Mouse (Mus musculus) lung, postnatal 10 days (tissue): ENCODE results near the gene Rpp25l.
"Not testable (repeated sequence)": the region's sequence is repeated elsewhere in the genome, so short reads cannot be mapped to it uniquely, and the experiment has no call there.

ENCODE experiments used
- DNase-seq: peaks from one replicate; pipeline ENCODE4 v3.0.0; 2021

Rpp25l gene

DNA sequence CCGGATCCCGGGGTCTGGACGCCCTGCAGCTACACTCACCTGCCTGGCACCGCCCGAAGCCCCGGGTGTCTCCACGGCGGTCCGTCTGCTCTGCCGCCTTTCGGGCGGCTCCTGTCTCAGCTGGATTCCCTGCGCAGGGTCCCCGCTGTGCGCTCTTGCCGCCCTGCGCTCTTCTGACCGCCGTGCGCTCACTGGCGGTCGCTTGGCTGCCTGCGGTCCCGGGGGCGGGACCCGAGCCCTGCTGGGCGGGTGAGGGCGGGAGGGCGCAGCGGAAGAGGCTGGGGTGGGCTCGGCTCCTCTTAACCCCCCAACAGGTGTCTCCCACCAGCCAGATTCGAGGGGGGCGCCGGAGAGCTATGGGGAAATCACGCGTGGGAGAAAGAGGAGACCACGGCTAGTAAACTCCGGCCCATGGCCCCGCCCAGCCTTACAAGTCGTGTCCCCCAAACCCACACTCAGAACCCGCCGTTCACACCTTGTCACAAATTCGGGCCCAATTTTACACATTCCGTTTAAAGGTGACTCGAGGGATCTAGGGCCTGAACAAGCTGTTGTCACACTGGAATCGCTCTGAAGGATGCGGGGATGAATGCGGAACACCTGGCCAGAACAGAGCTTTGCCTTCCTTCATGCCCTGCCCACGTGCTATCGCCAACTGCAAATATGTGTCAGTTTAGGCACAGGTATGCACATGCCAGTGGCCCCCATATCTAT lies 17.9 kb upstream of the Rpp25l start, which contains the start of gene Arid3c:
TSS of gene Arid3c (minus strand) at position 91 of the 714 bp plus-strand sequence.
- DNase-seq, result no peak

DNA sequence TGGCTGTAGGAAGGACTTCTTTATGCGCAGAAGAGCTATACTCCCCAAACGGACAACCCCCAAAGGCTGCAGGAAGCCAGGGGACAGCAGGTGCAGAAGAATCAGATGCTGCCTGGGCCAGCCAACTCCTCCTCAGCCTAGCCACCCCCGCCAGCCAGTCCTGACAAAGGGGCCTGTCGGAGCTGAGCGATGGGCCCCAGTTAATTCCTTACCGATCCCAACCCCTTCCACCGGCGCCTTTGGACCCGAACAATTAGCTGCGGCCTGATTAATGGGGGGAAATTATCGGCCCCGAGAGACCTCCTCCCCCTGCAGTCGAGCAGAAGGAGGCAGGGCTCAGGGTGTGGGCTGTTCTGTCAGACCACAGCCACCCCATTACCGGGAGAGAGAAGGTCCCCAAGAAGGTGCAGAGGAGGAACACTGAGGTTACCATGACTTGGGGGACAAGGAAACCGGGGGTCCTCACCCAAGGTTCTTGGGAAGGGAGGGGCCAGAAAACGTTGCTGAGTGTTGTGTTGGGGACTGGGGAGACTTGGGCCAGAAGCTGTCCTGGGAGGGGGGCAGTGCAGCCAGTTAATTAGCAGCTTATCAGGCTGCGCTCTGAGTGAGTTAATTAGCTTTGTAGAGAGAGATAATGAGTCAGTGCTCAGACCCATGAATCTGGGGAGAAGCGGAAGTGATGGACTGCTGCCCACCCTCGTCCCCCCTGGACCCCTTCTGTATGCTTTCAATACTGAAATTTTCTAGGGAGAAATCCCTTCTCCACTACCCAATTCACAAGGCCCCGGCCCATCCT lies 13.7 kb upstream of the Rpp25l start:
- no peak for DNase-seq

DNA sequence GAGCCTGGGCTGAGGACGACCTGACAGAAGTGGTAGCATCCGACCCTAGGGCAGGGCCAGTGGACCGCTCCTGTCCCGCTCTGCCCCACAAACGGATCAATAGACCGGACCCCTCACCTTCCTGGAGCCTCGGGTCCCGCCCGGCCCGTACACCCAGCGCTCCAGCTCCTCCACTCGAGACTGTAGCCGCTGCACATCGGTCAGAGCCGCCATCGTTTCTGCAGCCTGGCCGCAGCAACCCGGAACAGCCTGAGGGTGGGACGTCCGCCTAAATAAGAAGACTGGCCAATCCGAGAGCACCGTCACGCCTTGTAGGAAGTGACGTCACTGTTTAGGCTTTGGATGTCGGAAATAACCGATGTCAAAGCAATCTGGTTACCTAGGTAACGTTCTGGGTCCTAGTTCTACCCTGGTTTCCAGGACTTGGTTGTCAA lies 9.6 kb upstream of the Rpp25l start, which contains the start of gene Dctn3:
TSS of gene Dctn3 (minus strand) at position 253 of the 434 bp plus-strand sequence.
- DNase-seq, result peak; percentile 95

DNA sequence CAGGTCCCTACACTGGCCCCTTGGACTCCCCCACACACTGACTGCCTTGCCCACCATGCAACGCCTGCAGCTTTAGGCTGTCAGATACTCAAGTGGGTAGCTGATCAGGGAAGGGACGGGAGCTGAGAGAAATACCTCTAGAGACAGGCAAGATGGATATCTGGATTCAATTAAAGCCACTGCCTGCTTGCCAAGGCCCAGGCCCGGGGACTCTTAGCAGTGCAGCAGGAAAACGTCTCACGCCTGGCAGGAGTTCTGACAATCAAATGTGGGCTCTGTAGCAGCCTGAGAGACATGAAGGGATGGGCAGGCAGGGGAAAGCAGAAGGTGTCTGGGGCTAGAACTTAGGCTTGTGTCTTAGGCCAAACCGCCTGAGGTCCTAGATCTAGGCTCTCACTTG lies 3.5 kb upstream of the Rpp25l start:
- no peak for DNase-seq

DNA sequence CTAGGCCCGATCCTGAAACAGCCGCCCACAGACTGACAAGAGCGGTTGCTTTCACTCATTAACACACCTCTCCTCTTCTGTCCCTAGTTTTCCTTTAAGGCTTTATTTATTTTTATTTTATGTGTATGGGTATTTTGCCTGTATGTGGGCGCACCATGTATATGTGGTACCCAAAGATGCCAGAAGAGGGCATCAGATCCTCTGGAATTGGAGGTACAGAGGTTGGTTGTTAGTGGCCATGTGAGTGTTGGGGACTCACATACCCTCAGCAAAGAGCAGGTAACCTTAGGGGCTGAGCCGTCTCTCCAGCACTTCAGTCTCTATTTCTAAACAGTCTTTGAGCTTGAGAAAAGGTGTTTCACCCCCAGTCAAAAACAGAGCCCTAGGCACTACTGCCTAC lies 2.3 kb upstream of the Rpp25l start:
- DNase-seq, result no peak

DNA sequence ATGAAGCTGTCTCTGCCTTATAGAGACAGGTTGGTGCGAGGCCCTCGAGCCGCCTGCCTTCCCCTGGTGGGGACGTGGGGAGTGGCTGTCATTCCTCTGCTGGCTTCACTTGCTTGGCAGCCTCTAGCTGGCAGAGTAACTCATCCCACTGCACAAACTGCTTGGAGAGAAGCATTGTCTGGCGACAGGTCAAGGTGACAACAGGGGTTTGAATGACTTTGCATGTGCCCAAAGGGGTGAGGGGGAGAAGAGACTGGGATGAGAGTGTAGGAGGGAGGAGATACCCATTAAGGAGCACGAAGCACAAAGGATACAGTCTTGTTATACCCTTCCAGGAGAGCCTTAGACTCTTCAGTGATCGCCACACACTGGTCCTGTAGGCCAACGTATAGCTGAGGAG lies 1.7 kb upstream of the Rpp25l start:
- no peak for DNase-seq

DNA sequence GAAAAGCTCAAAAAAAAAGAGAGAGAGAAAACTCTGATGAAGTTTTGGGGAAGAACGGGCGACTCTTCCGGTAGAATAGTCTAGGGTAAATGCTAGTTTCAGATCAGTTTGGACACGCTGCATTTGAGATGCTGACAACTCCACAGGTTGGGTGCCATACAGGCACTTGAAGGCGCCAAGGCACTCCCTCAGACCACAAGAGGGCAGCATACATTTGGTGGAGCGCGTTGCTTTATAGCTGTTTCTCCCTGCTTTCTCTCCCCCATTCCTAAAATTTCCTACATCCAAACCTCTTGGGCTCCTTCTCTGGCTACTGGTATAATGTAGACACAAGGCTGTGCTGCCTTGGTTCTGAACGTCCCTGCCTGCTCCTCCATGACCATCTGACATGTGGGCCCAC lies 942 bp upstream of the Rpp25l start:
- DNase-seq, result peak; percentile 84

DNA sequence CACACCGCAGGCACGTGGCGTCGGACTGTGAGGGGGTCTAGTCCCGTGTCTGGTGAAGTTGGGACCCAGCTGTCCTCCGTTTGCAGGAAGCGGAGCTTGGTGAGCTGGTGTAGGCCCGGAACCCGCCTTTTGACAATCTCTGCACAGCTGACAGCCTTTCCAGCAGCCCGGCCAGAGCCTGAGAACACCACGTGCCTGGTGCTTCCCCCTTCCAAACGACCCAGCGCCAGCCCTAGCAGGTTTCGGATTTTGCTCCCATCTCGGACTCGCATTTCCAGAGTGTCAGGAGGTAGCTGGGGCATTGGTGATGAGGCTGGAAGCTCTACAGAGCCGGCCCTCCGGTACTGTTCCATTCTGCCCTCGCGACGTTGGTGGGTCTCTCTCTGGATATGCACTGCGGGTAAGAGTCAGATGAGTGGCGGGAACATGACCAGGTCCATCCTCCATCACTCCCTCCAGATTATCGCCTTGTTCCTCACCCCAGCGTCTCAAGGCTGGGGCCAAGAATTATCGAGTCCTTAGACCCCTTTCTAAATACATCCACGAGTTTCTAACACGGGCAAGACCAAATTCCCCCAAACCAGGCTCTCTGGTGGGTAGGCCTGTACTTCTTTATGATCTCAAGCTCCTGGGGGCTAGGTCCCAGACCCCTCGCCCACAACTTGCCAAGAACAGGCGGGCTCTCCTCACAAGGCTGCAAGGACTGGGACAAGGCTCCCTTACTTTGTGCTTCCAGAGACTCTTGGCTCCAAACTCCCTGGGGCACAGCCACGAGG lies 725 bp downstream of the Rpp25l start:
- DNase-seq, result no peak

DNA sequence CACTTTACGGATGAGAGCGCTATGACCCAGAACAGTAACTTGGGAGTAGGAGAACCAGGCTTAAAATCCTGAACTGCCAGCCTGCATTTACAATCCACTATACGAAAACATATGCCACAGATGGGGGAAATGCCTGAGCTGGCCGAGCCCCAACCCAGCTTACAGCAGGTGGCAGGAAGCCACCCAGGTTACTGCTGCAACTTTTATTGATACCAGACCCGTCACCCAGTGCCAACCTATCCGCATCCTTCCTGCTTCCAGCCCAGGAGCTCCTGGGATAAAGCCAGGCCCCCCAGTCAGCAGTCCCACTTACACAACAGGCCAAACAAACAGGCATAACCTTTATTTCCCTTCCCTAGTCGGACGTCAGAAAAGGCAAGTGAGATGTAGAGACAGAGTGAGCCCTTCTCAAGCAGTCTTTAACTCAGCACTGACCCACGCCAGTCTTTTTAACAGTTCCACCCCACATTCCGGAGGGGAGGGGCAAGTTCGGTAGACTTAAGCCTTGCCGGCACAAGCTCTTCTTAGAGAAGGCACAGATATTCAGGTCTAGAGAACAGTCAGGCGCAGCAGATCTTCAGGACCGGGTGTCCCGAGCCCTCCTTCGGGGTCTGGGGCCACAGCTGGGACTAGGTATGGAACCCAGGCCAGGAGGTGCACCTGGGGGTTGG lies 1.5 kb downstream of the Rpp25l start:
- DNase-seq, result no peak

DNA sequence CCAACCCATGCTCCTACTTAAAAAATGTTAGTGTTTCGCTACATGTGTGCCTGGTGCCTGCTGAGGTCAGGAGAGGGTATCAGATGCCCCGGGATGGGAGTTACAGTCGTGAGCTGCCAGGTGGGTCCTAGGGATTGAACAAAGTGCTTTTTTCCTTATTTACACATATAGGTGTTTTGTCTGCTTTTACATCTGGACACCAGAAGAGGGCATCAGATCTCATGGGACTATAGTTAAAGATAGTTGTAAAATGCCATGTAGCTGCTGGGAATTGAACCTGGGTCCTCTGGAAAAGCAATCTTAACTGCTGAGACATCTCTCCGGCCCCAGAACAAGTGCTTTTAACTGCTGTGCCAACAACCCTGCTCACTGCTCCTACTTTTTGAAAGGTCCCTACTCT lies 3.1 kb downstream of the Rpp25l start:
- no peak for DNase-seq

DNA sequence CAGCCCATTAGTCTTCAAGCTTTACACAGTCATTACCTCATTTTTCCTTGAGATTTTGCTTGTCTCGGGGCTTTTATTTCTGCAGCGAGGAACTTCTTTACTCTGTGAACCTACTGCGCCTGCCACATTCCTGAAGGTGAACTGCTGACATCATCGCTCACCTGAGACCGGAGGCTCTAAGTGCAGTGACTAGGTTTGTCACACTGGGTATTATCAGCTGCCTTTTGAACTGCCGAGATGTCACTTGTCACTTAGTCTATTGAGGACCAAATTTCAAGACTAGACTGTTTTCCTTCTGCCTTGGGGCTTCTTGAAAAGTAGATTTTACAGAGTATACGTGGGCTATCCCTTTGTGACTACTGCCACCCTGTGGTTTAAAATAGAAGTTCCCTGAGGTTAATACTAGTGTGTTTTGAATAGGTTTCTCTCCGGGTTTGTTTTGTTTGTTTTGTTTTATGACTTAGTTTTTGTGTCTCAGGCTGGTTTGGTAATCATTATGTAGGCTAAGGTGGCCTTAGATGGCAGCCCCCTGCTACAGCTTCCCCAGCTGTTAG lies 5.1 kb downstream of the Rpp25l start:
- DNase-seq, result peak; percentile 77

DNA sequence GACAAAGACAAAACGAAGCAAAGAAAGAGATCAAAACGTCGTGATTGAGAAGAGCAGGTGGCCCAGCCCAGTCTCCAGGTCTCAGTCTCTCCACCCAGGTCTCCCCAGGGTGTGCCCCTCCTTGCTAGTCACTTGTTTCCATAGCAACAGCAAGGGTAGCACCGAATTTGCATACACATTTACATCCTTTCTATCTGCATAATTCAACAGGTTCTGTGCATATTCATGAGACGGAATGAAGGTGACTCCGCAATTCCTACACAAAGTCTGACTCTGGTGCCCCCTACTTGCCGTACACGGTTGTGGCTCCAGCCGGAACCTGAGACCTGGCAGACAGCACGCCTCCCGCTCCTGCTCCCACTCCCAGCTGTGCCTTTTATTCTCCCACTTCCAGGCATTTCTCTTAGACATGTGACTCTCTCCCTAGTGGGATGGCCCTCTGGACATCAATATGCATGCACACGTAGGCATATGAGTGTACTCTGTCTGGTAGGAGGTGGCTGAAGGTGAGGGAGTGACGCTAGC lies 6.3 kb downstream of the Rpp25l start:
- peak; percentile 74 for DNase-seq

DNA sequence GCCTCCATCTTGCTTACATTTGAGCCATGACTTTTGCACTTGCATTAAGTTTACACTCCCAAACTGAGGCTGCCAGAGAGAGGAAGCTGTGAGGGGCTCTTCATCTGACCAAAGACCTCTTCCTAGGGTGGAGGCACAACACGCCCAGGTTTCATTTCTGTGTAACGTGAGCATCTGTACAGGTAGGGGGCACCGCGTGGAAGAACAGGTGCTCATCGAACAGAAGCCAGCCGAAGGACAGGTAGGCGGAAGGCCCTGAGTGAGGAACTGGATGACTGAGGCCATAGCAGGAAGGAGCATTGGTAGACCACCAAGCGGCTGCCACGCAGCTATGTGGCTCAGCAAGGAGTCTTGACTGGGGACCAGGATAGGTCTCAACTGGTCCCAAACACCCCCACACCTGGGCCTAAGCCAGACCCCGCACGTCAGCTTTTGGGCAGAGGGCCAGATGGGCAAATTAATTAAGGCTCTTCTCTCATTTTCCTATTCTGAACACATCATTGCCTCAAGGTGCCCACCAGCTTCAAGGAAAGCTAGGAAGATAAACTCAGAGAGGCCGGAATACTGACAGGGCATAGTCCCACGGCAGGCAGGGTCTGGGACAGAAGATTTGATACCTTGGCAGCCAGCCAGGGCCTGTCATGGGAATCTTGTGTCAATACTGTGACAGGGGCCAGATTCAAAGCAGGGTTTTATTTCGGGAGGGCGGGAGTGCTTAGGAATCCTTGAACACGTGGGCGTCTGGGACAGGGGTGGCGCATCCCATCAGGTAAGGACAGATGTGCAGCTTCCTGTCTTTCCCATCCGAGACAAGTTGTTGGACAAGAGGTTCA lies 7.2 kb downstream of the Rpp25l start:
- no peak for DNase-seq

DNA sequence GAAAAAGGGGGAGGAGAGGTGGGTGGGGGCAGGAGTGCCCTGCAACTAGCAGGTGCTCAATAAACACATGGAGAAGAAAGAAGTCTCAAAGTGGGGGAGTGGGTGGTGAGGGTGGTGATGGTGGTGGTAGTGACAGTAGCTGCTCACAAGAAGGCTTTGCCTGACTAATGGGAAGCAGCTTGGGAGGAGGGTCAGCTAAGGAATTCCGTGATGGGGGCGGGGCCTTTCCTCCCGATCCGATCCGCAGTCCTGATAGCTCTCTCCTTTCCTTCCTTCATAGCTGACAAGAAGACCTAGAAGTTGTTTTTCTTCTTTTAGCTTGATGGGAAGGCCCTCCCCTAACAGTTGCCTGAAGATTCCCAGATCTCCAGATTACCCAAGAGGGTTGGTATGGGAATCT lies 8.7 kb downstream of the Rpp25l start:
- DNase-seq, result no peak

DNA sequence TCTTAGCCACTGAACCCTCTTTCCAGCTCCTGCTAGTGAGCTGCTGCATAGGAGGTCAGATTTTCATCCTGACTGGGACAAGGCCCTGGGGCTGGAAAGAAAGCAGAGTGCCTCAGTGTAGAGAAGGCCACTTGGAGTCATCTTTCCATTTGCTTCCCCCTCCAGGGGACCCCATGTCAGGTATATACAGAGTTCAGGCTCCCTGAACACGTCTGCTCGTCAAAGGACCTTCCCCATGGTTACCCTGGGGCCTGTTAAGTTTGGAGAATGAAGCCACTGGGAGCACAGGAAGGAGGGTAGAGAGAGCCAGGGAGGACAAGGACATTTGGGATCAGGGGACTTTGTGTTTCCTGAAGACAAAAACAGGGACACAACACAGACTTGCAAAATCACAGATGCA lies 11.1 kb downstream of the Rpp25l start:
- not testable (repeated sequence) for DNase-seq

DNA sequence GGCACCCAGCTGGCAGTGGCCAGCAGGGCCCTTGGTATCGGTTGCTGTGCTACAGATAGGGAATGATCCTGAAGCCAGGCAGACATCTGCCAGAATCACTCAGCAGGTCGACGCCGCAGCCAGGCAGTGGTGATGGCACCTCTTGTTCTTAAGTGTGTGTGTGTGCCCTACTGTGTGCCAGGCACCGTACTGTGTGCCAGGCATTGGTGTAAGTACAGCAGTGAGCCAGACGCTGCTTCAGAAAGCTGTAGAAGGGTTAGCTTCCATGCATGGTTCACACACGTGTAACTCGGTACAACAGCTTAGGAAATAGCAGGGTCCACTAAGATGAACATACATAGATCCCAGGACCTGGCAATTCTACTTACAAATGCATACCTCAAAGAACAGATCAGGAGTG lies 13.1 kb downstream of the Rpp25l start:
- not testable (repeated sequence) for DNase-seq

DNA sequence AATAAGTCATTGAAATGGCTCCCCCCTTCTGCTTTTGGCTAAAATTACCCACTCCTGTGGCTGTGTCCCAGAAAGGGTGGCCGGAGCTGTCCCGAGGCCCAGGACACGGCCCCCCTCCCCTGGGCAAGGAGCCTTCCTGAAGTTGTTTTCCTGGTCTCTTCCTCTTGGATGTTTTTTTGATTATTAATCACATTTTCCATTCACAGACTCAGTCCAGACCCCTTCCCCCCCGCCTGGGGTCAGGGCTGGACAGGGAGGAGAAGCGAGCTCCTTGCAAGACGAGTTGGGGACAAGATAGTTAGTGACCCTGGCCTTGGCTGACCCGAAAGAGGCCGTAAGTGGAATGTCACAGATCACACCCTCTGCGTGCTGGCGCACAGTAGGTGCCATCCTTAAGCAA lies 13.6 kb downstream of the Rpp25l start, which contains the start of gene Il11ra1:
TSS of gene Il11ra1 (plus strand) at position 207 of the 400 bp plus-strand sequence.
- not testable (repeated sequence) for DNase-seq

DNA sequence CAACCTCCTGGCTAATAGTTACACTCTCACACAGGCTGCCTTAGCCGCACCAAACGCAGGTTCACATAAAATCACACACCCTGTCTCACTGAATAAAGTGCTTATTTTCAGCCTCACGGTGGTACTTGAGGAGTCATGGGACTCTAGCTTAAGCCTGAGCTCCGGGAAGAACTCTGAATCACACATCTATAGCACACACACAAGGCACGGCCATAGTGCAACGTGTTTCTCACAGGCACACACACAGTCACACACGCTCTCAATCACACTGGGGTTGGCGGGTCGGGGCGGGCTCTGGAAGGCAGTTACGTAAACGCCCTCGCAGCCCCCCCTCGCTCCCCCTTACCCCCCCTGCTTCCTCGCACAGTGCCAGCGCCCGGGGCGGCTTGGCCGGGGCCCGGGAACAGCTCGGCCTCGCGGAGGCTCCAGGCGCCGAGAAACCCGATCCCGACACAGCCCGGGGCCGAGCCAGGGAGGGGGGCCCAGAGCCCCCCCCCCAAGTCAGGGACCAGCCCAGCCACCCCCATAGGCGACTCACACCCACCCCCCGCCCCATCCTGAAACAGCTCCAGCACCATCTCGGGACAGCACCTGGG lies 14.8 kb downstream of the Rpp25l start:
- DNase-seq, result not testable (repeated sequence)

DNA sequence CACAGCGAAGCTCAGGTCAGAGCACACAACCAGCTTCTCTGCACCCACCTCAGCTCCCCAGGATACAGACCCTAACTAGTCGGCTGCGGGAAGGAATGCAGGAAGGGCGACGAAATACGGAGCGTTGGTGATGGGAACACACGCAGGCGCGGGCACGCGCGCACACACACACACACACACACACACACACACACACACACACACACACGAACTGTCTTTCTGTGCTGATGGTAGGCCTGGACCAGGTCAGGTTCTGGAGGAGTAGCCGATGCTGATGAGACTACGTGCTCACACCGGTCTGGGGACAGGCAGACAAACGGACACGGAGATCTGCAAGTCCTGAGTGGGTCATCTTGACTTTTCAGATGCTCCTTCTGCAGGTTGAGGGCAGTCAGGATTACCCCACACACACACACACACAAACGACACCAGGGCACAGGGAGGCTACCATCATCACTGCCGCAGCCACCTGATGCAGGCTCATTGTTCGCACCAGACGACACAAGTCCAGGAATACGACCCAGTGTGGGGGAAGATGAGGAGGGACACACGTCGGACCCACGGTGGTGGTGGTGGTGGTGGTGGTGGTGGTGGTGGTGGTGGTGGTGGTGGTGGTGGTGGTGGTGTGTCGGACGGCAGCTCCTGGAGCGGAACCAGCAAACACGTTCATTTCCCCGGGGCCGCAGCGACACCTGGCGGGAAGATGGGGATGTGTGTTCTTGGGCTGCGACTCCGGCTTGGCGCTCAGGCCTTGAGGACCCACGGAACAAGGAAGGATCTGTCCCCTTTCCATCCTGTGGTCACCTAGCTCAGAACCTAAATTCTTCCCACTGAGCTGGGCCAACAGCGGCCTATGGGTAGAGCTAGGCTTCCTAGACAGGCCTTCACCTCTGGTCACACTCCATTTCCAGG lies 16.1 kb downstream of the Rpp25l start, which contains the start of gene Cntfr:
TSS of gene Cntfr (minus strand) at position 160 of the 912 bp plus-strand sequence.
- DNase-seq, result peak; percentile 89
